Mouse (Mus musculus): ENCODE results near the gene Gm19965.

Gene Gm19965

DNA sequence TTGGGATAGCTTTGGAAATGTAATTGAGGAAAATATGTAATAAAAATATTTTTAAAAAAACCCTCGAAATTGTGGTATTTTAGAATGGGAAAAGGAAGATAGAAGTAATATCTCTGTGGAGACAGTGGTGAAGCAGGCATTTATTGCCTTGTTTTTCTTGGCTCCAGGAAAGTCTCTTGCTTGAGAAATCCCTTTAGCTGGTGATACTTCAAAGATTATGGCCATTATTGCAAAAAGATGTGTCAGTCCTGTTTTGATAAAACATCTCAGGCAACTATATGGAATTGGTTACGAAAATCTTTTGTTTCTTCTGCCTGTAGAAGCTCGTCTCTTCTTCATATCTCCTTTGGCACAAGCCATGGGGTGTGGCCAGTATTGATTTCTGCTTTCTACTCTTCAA is at the start of gene Gm19965:
Gene Gm19965 (plus strand): TSS at position 301 of the 400 bp plus-strand sequence.
- no peak for DNase-seq

DNA sequence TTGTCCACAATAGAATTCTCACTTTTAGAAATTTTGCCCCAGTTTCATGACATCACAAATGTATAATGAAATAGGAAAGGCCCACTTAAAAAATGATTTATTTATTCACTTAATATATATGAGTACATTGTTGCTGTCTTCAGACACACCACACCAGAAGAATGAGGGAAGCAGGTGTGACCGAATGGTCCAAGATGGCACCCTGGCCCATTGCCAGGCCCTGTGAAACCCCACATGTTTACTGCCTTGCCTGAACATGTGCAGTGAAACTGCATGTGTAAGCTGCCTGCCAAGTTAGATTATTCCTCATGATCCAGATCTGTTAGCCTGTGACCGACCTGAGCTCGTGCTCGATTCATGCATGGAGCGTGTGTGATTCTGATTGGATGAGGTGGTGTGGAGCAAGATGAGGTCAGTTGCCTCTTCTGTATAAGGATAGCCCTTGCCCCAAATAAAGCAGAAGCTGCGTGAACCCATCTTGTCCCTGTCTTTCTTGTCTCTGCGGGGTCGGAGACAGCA is 20.3 kb upstream of the Gm19965 start:
- DNase-seq: no peak

All from kidney, adult 18-20 months (tissue).